Mouse (Mus musculus): Measurements from ENCODE around the gene Gm20219.
A peak's percentile ranks its signal among the peaks of the same experiment; 100 is the strongest.

Gene Gm20219

DNA sequence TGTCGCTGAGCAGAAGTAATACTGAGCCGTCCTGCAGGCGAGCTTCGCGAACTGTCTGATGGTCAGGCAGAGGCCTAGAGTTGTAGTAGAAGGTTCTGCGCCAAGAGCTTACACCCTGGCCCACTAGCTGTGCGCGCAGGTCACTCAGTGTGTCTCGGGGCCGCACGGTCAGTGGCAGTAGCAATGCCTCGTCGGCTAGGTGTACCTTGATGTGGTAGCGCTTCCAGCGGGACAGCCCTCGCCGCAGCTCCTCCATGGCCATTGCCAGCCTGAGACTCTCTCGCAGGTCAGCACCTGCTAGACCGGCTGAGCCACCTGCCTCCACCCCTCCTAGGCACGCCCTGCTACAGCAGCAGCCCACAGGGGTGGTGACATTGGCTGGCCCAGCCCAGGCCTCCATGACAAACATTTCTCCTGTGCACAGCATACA, at the start of gene Gm20219:
Gene Gm20219 (minus strand): TSS at position 266 of the 430 bp plus-strand sequence.
- DNase-seq = peak; percentile 29

DNA sequence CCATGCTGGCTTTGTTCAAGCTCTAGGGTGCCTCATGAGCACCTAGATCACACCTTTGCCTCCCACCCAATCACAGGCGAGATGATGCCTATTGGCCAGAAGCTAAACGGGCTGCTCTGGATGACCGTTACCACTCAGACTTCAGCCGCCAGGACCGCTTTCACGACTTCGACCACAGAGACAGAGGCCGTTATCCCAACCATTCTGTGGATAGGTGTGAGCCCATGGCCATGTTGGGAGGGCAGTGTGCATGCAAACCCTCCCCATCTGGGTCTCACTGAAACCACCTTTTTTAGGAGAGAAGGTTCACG, 49.8 kb upstream of the Gm20219 start:
- DNase-seq = no peak

DNA sequence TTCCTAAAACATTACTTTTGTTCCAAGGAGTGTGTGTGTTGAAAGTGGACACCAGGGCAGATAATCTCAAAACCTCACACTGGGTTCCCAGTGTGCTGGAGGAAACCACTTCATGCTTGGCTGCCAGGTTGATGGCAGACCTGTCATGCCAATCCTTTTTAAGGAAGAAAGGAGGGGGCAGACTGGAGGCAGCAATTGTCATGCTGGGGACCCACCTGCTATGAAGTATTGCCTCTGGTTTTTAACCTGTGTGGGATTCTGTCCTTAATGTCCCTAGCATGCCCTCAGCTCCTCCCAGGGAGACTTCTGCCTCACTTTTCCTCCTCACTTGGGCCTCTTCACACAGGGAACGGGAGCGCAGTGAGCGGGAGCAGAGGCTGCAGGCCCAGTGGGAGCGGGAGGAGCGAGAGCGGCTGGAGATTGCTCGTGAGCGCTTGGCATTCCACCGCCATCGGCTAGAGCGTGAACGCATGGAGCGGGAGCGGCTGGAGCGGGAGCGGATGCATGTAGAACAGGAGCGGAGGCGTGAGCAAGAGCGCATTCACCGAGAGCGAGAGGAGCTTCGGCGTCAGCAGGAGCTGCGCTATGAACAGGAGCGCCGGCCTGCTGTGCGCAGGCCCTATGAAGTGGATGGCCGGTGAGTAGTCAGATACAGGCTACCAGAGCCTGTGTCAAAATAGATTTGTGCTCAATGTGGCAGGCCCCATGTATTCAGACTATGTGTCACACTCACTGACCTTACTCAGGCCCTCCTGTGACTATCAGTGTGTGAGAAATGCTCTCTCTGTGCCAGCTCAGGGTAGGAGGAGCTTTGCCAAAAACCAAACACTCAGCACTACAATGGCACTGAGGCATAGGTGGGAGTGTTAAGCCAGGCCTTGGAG, 49.2 kb upstream of the Gm20219 start:
- DNase-seq = no peak

DNA sequence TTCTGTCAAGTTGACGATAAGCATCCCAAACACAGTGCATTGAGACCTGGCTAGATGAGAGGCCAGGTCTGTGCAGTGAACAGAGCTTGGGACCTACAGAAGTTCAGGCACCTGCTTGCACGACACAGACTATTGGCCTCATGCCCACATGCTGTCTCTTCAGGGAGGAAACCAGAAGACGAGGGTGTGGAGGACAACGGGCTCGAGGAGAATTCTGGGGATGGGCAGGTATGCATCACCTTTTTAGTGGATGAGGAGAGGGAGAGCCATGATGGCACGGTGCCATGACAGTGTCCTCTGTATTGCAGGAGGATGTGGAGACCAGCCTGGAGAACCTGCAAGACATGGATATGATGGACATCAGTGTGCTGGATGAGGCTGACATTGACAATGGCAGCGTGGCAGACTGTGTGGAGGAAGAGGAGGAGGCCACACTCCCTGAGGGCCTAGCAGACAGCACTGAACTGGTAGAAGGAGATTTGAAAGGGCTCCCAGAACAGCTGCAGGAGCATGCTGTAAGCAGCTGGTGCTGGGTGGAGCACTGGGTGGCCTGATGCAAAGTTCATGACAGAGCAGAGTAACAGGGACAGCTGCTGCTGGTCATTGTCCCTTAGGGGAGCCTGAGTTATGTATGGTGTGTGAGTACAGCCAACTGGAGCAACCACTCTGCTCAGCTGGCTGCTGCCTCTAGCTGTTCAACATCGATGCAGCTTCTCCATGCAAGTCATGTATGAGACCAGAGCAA, 39.5 kb upstream of the Gm20219 start:
- no peak for DNase-seq

DNA sequence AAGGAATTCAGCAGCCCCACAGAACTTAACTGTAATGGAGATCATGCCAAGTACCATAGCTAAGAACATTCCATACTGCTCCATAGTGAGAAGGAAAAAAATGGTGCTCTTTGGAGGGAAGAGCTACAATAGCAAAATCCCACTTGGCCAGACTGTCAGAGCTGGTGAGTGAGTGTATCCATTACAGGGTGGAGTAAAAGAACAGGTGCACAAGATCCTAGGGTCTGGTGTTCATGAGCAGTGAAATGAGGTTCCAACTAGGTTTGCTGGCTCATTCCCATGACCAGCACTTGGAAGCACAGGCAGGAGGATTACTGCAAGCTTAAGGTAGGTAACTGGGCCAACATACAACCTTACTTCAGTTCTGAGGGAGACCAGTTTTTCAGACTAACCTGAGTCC, 38.4 kb upstream of the Gm20219 start:
- no peak for DNase-seq

DNA sequence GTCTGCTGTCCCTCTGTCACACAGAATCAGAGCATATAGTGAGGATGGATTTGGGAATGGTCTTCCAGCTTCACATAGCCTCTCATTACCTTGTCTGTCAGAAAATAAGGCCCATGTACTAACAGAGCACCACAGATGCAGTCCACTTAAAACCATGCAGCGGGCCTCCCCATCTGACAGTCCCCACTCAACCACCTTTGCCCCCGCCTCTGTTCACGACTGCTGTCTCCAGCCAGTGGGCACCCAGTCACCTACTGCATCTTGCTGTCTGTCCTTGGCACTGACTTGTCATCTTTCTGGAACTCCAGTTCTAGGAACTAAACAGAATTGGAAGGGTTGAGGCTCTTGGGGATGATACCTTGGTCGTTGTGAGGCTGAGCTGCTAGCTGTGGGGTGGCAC, 34.7 kb upstream of the Gm20219 start:
- no peak for DNase-seq

DNA sequence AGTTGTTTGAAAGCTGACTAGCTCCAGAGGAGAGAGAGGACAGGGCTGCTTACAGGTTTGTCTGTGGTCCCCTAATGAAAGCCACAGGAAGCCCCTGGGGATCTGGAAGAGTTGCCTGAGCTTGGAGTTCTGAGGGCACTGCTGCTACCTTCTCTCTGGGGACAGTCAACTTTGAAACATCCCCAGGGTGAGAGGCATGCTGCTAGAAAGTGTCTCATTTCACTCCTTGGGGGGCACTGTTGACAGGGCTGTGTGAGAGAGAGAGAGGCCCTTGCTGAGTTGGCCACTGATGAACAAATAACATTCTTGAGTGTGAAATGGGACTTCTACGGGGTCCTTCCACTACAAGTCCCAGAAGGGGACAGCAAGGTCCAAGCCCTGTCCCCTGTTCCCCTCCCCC, 33.6 kb upstream of the Gm20219 start:
- DNase-seq = no peak

DNA sequence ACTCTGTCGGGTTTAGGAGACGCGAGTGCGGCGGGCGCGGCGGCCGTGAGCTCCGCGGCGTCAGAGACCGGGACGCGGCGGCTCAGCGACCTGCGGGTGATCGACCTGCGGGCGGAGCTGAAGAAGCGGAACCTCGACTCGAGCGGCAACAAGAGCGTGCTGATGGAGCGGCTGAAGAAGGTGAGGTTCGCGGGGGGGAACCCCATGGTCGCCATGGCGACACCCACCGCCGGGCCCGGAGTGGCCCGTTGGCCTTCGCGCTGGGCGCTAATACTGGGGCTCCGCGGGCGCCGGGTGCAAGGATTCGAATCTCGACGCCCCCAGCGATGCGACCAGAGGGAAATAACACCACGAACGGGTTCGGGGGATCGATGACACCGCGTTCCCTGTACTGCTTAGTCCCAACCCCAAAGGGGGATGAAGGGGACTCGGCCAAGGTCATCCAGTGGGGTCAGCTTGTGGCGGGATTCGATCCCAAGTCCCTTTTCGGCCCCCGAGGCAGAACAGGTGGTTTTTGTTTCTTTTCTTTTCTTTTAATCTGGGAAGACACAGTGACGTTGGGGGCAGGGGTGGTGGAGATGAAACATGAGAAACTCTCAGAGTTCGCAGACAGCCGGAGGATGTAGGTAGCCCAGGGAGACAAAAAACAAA, 31.1 kb upstream of the Gm20219 start:
- peak; percentile 67 for DNase-seq

DNA sequence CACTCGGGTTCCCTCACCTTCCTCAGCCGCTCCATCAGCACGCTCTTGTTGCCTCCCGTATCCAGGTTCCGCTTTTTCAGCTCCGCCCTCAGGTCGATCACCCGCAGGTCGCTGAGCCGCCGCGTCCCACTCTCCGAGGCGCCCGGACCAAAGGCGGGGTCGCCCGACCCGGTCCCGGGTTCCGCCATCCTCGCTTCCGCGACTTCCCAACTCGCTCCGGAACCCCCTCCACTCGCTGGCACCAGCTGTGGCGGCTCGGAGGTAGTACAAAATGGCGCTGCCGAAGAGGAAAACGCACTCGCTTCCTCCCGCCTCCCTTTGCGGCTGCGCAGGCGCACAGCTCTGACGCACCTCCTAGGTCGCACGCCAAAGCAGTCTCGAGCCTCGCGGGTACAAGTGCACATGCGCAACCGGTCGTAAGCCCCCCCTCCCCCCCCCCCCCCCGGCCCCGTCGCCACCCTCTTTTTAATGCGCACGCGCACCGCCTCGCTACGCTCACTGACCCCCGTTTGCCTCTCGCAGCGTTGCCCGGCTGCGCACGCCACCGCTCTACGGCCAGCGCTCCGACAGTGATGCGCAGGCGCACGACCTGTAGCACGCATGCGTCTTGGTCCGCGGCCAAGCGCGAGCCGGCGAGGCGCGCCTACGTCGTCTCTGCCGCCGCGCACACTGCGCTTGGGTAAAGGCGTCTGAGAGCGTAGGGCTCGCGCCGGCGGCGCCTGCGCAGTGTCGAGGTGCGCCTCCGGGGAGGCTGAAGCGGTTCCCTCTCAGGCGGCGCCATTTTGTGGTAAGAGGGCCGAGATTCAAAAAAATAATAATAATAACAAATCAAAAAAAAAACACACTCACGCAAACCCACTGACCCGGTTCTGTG, 30.3 kb upstream of the Gm20219 start, which contains the start of the genes Safb2 and Safb:
Gene Safb2 (minus strand): TSS at position 329 of the 874 bp plus-strand sequence.
Gene Safb (plus strand): TSS at position 569 of the 874 bp plus-strand sequence.
- DNase-seq = peak; percentile 98

DNA sequence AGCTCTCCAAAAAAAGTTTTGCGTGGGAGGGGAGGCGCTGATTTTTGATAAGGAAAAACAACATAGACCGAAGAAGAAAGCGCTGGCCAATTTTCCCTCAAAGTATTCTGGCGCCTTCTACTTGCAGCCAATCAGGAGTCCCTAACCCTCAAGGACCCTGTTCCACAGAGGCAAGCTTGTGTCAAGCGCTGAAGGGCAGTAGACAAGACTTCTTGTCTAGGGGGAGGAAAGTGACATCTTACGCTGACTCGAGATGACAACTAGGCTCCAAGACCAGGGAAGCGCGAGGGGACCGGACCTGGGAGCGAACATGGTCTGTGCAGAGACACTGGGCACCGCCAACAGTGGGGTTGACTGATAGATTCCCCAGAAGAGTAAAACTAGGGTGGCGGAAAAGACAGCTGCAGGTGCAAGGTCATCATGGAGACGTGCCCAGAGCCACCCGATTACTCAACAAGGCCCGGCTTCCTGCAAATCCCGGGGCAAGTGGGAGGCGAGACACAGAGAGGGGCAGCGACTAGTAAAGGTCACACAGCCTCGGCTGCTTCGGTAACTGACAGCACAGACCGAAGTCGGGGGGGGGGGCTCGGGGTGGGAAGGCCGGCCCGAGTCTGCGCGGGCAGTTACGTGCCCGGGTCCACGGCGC, 29.5 kb upstream of the Gm20219 start:
- no peak for DNase-seq

DNA sequence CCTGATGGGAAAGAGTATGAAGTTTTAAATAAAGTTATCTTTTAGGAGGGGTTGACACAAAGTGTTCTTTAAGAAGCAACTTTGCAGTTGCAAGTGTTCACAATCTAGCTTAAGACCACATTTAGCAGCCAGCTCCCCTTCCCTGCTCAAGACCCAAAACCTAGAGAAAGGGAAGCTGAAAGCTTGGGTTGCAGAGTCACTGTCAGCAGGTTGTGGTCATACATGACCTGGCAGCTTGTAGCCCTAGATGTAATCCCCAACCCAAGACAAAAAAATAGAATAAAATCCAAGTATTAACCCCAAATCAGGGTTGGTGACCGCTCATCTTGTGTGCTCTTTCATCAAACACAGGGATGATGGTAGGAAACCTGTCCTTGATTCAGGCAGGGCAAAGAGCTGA, 28.9 kb upstream of the Gm20219 start:
- DNase-seq = no peak

DNA sequence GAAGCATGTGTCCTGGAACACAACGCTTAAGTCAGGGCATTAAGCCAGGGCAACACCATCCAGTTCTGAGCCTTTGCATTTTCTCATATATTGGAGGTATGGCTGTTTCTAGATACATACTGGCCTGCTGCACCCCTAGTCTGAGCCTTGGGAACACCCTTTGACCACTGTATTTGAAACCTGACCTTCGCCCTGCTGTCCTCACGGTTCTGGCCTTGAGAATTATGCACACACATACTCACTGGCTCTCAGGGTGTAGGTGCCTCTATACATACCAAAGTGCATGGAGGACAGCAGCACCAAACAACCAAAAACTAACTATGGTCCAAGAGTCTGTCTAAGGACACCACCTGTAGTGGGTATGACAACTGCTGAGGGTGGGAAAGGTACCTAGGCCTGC, 18.8 kb upstream of the Gm20219 start:
- no peak for DNase-seq

DNA sequence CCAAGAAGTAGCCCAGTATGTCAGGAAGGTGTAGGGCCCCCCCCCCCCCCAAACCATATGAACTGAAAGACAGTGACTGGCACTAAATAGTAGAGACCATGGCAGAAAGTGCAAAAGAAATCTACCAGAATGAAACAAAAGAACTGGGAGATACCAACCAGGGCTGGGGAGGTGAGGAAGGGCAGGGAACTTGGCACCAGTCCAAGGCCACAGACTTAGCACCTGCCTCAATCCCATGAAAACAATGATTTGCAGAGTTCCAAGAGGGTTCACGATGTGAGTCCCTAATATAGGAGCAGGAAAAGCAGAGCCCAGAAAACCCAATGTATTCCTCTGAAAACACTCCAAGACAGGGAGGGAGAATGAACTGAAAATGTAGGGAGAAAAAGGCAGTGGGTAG, 18.0 kb upstream of the Gm20219 start:
- DNase-seq = no peak

DNA sequence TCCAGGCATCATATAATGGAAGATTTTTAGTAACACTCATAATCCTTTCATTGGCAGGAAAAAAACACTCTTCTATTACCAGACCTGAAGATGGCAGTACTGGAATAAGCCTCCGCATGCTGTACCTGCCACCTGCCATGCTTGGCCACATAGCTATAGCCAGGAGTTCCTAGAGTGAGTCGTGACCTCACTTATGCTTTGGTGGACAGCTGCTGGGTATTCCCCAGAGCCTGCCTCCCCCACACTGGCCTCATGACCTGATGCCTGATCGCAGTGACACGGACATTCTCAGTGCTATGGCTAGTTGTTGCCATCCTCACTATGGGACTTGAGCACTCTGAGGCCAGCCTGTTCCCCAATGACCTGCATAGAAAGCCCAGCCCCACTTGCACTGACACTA, 16.1 kb upstream of the Gm20219 start:
- DNase-seq = no peak

DNA sequence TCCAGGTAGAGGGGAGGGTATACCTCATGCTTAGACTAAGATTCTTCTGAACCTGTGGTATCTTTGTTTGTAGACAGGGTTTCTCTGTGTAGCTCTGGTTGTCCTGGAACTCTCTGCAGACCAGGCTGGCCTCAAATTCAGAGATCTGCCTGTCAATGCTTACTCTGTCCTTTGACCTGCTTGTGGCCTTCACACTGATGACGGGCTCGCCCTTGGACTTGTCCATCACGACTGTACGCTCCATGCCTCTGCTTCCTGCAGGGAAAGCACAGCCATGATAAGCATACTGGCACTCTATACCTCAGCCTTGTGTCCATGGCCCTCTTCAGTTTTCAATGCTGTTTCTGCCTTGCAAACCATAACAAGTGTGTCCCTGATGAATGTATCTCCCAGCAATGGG, 13.2 kb upstream of the Gm20219 start:
- no peak for DNase-seq

DNA sequence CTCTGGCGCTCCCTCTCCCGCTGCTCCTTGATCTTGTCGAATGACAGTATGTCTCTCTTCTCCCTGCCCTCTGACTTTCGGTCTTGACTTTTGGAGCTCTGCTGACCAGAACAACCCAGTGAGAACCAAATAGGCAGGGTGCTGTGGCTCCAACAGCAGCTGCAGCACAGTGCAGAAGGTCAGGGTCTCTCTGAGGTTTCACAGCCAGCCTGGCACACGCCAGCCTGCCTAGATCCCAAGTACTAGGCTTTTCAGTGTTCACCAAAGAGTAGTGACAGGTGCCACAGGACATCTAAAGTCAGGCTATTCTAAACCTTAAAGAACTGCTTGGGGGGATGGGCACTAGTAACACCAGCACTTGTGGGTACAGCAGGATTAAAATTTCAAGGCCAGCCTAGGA, 12.7 kb upstream of the Gm20219 start:
- DNase-seq = no peak

DNA sequence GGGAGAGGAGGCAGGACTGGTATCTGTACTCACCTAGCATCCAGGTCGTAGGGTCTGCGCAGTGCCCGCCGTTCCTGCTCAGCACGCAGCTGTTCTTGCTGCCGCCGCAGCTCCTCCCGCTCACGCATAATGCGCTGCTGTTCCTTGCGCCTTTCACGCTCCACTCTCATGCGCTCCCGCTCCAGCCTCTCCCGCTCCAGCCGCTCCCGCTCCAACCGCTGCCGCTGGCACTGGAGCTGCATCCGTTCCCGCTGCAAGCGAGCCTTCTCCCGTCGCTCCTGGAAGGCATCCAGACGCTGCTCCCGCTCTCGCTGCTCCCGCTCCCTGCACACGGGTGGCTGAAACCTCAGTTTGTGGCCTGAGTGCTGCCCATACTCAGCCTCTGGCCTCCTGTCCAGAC, 12.1 kb upstream of the Gm20219 start:
- DNase-seq = no peak

DNA sequence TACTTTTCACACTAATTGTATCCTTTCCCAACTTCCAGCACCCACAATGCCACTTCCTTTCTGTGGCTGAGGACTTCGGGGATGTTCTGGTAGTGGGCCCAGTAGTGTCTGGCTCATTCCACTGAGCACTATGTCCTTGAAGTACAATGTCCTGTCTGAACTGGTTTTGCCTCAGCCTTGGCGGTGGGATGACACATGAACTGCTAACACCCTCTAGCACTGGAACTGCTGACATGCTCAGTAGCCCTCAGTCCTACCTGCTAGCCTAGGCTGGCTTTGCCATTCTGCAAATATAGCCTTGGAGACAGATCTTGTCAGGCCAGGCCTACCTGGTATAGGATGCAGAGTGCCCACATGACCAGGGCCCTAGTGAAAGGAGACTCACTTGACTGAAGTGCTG, 7.7 kb upstream of the Gm20219 start:
- no peak for DNase-seq

DNA sequence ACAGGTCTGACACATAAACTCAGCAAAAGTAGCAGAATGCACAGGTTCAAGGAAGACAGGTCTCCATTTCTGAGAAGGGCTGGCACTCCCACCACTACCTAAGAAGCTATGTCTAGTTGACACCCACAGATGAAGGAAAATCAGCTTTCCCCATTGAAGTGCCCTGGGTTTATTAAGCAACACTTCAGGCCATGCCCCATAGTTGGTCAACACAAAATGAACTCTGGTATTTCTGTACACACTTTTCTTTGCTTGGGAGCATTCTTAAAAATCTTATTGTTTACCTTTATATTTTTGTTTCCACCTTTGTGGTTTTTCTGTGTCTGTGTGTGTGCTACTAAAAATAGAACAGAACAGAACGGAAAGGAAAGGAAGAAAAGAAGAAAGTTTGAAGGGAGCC, 5.9 kb upstream of the Gm20219 start:
- no peak for DNase-seq

DNA sequence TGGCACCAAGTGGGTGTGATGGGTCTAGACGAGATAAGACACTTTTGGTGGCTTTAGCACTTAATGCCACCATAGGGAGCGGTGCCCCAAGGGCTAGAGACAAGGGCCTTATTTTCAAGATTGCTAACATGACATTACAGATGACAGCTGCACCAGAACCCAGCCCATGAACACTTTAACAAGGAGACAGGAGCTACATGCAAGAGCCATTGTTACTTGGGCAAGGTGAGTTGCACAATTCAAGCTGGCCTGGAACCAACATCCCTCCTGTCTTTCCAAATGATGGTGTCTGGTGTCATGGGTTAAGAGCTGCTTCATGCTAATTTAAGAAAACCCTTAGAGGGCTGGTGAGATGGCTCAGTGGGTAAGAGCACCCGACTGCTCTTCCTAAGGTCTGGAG, 5.2 kb upstream of the Gm20219 start:
- DNase-seq = no peak

DNA sequence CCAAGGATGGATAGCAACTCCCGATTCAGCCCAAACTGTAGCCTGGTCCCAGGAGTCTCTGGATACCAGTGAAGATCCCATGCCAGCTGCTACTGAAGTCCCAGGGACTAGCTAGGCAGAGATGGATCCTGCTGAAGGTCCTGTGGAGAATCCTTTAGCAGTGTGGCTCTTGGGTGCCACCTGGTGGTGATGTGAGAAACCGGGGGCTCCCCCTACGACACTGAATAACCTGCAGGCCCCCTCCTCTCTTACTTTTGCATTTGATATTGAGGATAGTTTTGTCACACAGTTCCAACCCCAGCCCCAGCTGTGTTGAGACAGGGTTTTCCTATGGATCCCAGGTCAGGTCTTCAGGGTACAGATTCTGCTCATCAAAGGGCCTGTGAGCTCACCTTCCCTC, 4.3 kb upstream of the Gm20219 start:
- DNase-seq = peak; percentile 64

DNA sequence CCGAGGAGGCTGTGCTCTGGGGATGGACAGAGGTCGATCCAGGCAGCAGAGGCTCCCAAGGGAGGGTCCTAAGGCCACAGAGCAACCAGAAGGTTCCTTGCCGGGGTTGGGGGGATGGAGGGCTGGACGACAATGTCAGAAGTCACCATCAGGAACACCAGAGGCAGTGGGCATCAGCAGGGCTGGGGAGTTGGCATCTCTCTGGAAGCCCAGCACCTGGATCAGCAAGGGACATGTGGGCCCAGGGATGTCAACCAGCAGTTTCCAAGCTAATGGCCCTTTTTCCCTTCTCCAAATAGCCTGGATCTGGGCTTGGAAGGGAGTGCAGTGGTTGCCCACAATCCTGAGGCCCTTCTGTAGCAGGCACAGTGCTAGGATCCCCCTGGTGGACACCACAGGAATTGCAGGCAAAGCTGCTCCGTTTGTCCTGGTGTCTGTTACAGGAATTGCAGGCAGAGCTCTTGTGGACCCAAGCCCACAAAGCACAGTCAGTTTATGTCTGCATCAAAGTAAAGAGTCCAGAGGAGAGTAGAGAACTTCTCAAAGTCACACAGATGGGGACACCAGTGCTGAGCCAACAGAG, 1.3 kb downstream of the Gm20219 start:
- DNase-seq = peak; percentile 77
